Mouse (Mus musculus) 3134 (cell line): ENCODE measurements around the gene 4931428L18Rik.

Experiments used
- DNase-seq: peaks from one replicate; pipeline ENCODE4 v3.0.0-alpha.2; 2011; ENCODE audit warnings: low spot score; ENCODE audit not compliant: insufficient read length; ENCODE audit errors: extremely low read depth

Gene 4931428L18Rik

DNA sequence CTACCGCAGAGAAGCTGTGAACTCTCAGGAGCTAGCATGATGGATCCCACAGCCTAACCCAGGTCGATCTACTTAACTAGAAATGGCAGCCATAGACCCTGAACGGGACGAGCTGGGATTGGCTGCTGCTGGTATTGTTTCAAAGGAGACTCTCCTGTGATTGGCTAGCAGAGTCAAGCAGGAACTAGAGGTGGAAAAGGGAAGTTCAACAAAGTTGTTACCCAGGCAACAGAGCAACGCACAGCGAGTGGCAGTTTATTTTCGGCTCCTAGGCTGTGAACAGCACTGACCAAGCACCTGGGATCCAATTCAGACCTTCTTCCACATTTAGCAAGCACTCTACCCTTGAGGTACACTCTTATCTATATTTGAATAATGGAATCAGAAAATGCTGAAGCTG lies at the start of gene 4931428L18Rik, which contains the start of gene Pih1d3:
TSS of gene 4931428L18Rik (minus strand) at position 121 of the 400 bp plus-strand sequence.
TSS of gene Pih1d3 (plus strand) at position 275 of the 400 bp plus-strand sequence.
- no peak for DNase-seq

DNA sequence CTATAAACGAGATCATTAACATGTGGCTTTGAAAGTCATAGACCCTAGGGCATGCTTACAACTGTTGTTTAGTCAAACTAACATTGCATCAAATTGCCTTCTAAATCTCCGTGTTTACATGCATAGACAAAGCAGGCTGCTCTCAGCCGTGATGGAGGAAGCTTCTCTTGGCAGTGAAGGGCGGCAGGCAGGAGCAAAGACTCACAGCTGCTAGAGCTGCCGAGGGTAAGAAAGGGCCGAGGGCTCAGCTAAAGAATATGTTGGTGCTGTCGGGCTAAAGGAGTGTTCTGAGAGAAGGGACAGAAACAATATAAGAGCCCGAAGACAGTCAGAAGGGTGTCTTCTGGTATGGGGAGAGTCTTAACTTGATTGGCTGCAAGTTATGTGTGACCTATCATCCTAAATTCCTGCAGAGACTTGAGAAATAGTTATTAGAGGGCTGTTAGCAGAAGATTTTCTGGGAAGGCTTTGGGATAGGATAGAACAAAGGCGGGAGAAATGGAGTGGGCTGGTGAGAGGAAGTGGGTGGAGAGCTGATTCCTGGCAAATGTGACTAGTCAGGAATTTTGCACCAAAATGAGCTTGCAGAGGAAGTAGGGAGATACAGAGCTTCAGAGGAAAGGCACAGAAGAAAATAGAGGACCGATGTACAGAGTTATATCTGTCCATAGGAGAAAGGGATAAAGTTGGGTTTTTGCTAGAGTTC lies 37.9 kb upstream of the 4931428L18Rik start:
- no peak for DNase-seq

- no peak for DNase-seq
Observed at GRCm38 (mm10) chr1:31233319-31234036, 11.0 kb upstream of the 4931428L18Rik start.

GRCm38 (mm10) chr1:31220599-31221250 lies 1.8 kb downstream of the 4931428L18Rik start:
- no peak for DNase-seq

DNA sequence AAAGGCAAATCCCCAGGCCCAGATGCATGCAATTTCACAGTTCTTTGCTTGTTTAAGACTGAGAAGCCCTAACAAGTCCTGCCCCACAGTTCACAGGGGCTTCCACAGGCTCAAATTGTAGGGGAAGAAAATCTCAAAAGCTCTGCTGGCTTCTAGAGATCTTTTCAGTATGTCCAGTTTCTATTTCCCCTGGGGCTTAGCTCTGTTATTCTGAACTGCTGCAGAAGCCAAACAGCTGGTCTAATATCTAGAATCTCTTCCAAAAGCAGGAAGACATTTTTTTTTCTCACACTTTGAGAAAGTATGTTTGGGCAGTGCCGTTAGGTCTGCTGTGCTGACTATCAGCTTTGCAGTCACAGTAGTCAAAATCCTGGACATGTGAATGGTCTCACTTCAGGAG lies 7.7 kb downstream of the 4931428L18Rik start:
- DNase-seq: no peak

GRCm38 (mm10) chr1:31210144-31210543 lies 12.3 kb downstream of the 4931428L18Rik start:
- no peak for DNase-seq

GRCm38 (mm10) chr1:31205770-31206169 lies 16.7 kb downstream of the 4931428L18Rik start:
- no peak for DNase-seq

- no peak for DNase-seq
Observed at GRCm38 (mm10) chr1:31205346-31205745, 17.1 kb downstream of the 4931428L18Rik start.

GRCm38 (mm10) chr1:31203771-31204170 lies 18.7 kb downstream of the 4931428L18Rik start:
- DNase-seq: no peak

DNA sequence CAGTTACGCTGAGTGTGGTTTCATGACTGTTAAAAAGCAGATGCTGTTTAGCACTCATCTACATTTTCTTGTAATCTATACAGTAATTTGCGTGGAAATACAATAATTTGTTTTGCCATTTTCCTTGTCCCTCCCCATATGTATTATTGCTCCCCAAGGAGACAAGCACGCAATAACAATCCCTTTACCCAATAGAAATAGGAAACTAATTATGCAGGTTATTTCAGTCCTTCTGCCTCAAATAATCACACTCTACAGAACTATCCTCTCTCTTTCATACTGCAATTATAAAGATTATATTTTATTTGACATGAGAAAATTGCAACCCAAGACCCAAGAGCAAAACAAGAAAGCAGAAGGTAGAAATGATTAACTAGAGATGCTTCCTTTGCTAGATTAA lies 25.5 kb downstream of the 4931428L18Rik start:
- DNase-seq: no peak

GRCm38 (mm10) chr1:31195633-31196032 lies 26.9 kb downstream of the 4931428L18Rik start:
- DNase-seq: no peak

DNA sequence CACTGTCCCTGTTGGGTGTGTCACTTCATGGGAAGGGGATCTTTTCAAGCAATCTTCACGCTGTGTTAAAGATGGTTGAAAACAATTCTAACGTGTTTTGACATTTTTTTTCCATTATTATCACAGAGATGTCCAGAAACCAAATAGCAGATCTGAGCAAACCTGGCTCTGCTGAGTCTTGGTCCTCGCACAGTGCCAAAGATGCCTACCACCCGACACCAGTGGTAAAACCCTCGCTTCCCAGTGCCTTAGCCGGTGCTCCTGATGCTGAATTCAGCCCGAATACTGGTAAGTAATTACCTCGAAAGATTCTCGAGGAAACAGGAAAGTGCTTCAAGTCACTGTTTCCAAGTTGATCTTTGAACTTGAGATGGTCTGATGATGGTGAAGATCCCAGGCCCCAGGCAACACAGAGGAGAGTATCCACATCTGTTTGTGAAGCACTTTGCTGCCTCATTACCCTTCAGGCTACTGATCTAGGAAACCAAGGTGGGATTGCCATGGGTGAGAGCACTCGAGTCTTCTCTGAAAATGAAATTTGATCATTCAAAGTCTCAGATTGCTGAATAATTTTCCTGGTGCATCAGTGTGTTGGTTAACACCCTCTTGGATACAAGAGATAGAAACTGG lies 32.1 kb downstream of the 4931428L18Rik start:
- DNase-seq: no peak

- DNase-seq: no peak
Observed at GRCm38 (mm10) chr1:31178264-31178663, 44.2 kb downstream of the 4931428L18Rik start.

- DNase-seq: no peak
Observed at GRCm38 (mm10) chr1:31176101-31176500, 46.4 kb downstream of the 4931428L18Rik start, which contains the start of gene Lgsn. Gene Lgsn (plus strand): TSS chr1:31176401.

- DNase-seq: no peak
Observed at GRCm38 (mm10) chr1:31175401-31175800, 47.1 kb downstream of the 4931428L18Rik start.

DNA sequence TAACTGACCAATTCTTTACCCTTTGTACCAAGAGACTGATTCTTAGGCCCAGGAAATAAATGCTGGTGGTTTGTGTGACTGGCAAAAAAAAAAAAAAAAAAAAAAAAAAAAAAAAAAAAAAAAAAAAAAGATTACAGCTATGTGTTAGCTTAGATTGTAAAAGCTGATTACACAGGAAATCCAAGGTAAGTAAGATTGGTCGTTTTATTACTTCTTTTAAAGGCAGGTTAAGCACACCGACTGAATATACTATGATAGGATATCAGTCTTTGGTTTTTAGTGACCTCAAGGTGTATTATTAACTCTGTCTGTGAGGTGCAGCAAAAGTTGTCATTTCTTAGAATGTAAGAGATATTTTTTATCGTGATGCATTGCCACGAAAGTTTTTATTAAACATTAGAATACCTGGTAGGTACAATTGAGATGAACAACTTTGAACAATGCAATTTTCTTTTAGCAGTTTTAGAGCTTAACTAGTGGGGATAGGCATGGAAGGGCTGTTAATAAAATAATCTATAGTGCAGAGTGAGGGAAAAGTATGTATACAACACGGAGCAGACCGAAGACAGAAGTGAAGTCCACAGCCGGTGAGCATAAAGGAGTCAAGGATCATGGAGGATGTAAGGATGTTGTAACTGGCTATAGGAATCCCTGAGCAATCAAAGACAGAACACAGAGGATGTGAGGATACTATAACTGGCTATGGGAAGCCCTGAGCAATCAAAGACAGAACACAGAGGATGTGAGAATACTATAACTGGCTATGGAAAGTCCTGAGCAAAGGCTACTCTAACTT lies 57.0 kb downstream of the 4931428L18Rik start:
- no peak for DNase-seq

DNA sequence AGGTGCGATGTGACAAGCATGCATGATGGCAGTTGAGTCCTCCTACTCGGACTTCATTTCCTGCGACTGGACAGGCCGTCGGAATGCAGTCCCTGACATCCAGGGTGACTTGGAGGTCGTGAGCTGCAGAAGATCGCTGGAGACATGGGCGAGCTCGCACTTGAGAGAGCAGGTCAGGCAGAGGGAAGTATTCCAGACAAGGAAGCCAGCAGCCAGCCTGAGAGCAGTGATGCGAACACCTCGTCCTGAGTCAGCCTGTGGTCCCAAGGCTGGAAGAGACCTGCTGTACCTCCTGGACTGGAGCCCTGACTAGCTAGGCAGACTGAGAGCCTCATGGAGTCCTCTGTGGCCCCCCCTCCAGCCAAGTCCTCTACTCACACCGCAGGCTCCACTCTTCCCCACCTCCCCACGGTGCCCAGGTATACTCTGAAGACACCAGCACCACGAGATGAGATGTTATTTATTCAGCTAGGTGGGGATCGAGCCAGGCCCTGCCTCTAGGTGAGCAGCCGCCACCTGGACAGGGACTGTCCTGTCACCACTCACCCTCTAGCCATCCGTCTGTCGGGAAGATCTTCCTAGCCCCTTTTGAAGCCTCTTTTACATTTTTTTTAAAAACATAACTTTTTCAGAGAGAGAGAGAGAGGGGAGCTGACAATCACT lies 57.8 kb downstream of the 4931428L18Rik start:
- peak; percentile 53 for DNase-seq

DNA sequence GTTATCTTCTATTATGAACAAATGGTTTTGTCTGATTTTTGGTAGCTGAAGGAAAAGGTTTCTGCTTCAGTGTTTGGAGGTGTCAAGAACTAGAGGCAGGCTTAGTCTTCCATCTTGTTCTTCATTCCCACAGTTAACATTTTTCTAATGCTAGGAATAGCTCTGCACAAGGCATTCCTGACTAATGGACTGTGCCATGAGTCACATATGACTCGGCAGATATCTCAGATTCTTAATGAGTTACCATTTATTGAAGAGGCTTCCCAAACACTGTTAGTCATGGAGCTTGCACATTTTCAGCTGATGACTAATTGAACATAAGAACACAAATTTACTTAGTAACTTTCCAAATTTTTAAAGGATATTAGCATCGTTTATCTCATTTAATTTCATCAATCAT lies 65.6 kb downstream of the 4931428L18Rik start:
- peak; percentile 52 for DNase-seq

DNA sequence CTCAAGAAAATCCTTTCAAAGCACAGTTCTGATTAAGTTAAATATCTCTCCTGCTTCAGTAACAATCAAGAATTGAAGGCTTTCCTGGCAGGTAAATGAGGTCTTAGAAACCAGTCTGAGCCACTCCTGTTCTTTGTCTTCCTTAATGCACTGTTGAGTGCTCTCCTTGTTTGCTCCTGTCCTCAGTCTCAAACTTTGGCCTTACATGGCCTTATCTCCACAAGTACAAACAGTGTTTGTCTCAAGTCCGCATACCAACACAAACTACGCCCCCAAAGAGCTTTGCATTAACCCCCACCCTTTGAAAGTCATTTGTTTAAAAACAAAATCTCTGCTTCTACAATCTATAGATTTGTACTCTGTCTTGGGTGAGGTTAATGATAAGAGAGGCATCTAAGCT lies 66.3 kb downstream of the 4931428L18Rik start:
- no peak for DNase-seq
